Mouse (Mus musculus): ENCODE measurements around the gene Spire2. TPM values are rescaled to one million over a fixed set of nuclear protein-coding genes. Genes with fewer than 3 reads are reported as not detected.

The Spire2 gene
- polyA plus RNA-seq, 1 experiment from 2014 or later: 5.0 TPM

- no peaks in the 10 kb centered on the region for H3K9me3 ChIP-seq (replicated peaks)
- WGBS: 3% methylated on average over 21 of the region's 21 CpGs
- ATAC-seq (replicated peaks; ENCODE audit: low FRiP score): peak; percentile 90
These were observed 14.6 kb upstream of the Spire2 start for GRCm38 (mm10) chr8:123317781-123318466.

GRCm38 (mm10) chr8:123318467-123318911 is 14.0 kb upstream of the Spire2 start, which contains the start of gene Fanca:
Gene Fanca, minus strand, starts transcription at chr8:123318576.
- H3K27me3 ChIP-seq: no peaks in the 10 kb centered on the region
- H3K36me3 ChIP-seq: no peaks in the 10 kb centered on the region; the same call in 1 of the 2 replicates
- peak within 1 kb of the TSS; percentile 63 for H3K9ac ChIP-seq
- peak; percentile 100 for ATAC-seq (replicated peaks; ENCODE audit: low FRiP score)
- WGBS: under 1% methylated on average over 24 of the region's 24 CpGs
- peak within 1 kb of the TSS; percentile 75 for H3K27ac ChIP-seq
- peaks cover 19% of the 10 kb centered on the region for H3K4me1 ChIP-seq
- peak within 1 kb of the TSS; percentile 61 for H3K4me3 ChIP-seq (replicated peaks)
- no peaks in the 10 kb centered on the region for H3K9me3 ChIP-seq (replicated peaks)
- peak within 1 kb of the TSS; percentile 69 for H3K4me2 ChIP-seq

More at GRCm38 (mm10) chr8:123317781-123318466, 14.6 kb upstream of the Spire2 start:
- Histone ChIP-seq H3K4me1 (peaks cover 19% of the 10 kb centered on the region), H3K27me3 (no peaks in the 10 kb centered on the region), H3K36me3 (no peaks in the 10 kb centered on the region; the same call in 1 of the 2 replicates), H3K9ac (peak overlapping the region; percentile 63), H3K4me3 (replicated peaks) (peak overlapping the region; percentile 61), H3K27ac (peak overlapping the region; percentile 75), H3K4me2 (peak overlapping the region; percentile 69)

- H3K4me3 ChIP-seq (replicated peaks): no peak overlapping the region
- no peak overlapping the region for H3K27ac ChIP-seq
- no peaks in the 10 kb centered on the region for H3K27me3 ChIP-seq
- no peaks in the 10 kb centered on the region for H3K36me3 ChIP-seq
- H3K4me2 ChIP-seq: no peak overlapping the region
- WGBS: 34% methylated on average over 7 of the region's 7 CpGs
- no peak for ATAC-seq (replicated peaks; ENCODE audit: low FRiP score)
- no peaks in the 10 kb centered on the region for H3K9me3 ChIP-seq (replicated peaks)
- no peak overlapping the region for H3K9ac ChIP-seq
- peaks cover 19% of the 10 kb centered on the region for H3K4me1 ChIP-seq
These were observed 12.9 kb upstream of the Spire2 start for GRCm38 (mm10) chr8:123319522-123320164.

GRCm38 (mm10) chr8:123328552-123328951 is 4.0 kb upstream of the Spire2 start:
- H3K9ac ChIP-seq: no peak overlapping the region
- H3K4me1 ChIP-seq: peaks cover 33% of the 10 kb centered on the region
- H3K4me2 ChIP-seq: no peak overlapping the region
- H3K4me3 ChIP-seq (replicated peaks): no peak overlapping the region
- H3K27me3 ChIP-seq: peaks cover 5% of the 10 kb centered on the region; the same call in 1 of the 2 replicates
- no peak for ATAC-seq (replicated peaks; ENCODE audit: low FRiP score)
- H3K36me3 ChIP-seq: no peaks in the 10 kb centered on the region
- WGBS: 93% methylated on average over 2 of the region's 2 CpGs
- 0 out of 2 replicates have a peak, but pooled peaks cover 3% of the 10 kb centered on the region for H3K9me3 ChIP-seq (replicated peaks)
- H3K27ac ChIP-seq: no peak overlapping the region

GRCm38 (mm10) chr8:123329350-123329749 is 3.2 kb upstream of the Spire2 start:
- H3K4me2 ChIP-seq: no peak overlapping the region
- no peak overlapping the region for H3K9ac ChIP-seq
- H3K27ac ChIP-seq: no peak overlapping the region
- H3K4me3 ChIP-seq (replicated peaks): no peak overlapping the region
- 0 out of 2 replicates have a peak, but pooled peaks cover 3% of the 10 kb centered on the region for H3K9me3 ChIP-seq (replicated peaks)
- WGBS: 76% methylated on average over 4 of the region's 4 CpGs
- peaks cover 13% of the 10 kb centered on the region for H3K27me3 ChIP-seq
- ATAC-seq (replicated peaks; ENCODE audit: low FRiP score): no peak
- no peaks in the 10 kb centered on the region for H3K36me3 ChIP-seq
- peaks cover 41% of the 10 kb centered on the region for H3K4me1 ChIP-seq

- no peaks in the 10 kb centered on the region for H3K36me3 ChIP-seq
- H3K4me3 ChIP-seq (replicated peaks): no peak overlapping the region
- ATAC-seq (replicated peaks; ENCODE audit: low FRiP score): no peak
- 72% methylated on average over 5 of the region's 5 CpGs for WGBS
- 0 out of 2 replicates have a peak, but pooled peaks cover 3% of the 10 kb centered on the region for H3K9me3 ChIP-seq (replicated peaks)
- no peak overlapping the region for H3K4me2 ChIP-seq
- no peak overlapping the region for H3K27ac ChIP-seq
- H3K9ac ChIP-seq: no peak overlapping the region
- peaks cover 42% of the 10 kb centered on the region for H3K4me1 ChIP-seq
- peaks cover 19% of the 10 kb centered on the region for H3K27me3 ChIP-seq
These were observed 2.6 kb upstream of the Spire2 start for GRCm38 (mm10) chr8:123329961-123330360.

GRCm38 (mm10) chr8:123330701-123331100 is 1.8 kb upstream of the Spire2 start:
- no peaks in the 10 kb centered on the region for H3K36me3 ChIP-seq
- H3K4me1 ChIP-seq: peaks cover 40% of the 10 kb centered on the region
- no peak overlapping the region for H3K4me2 ChIP-seq
- H3K9me3 ChIP-seq (replicated peaks): 0 out of 2 replicates have a peak, but pooled peaks cover 3% of the 10 kb centered on the region
- no peak for ATAC-seq (replicated peaks; ENCODE audit: low FRiP score)
- H3K27ac ChIP-seq: no peak overlapping the region
- no peak overlapping the region for H3K9ac ChIP-seq
- 23% methylated on average over 6 of the region's 6 CpGs for WGBS
- H3K27me3 ChIP-seq: peaks cover 25% of the 10 kb centered on the region
- H3K4me3 ChIP-seq (replicated peaks): no peak overlapping the region

GRCm38 (mm10) chr8:123331301-123331700 is 1.2 kb upstream of the Spire2 start:
- peaks cover 24% of the 10 kb centered on the region for H3K27me3 ChIP-seq
- H3K27ac ChIP-seq: 0 out of 2 replicates have a peak overlapping the region, but pooled peaks have one; percentile 37
- H3K4me1 ChIP-seq: peaks cover 40% of the 10 kb centered on the region
- 0 out of 2 replicates have a peak, but pooled peaks cover 3% of the 10 kb centered on the region for H3K9me3 ChIP-seq (replicated peaks)
- no peak overlapping the region for H3K4me2 ChIP-seq
- no peaks in the 10 kb centered on the region for H3K36me3 ChIP-seq
- no peak for ATAC-seq (replicated peaks; ENCODE audit: low FRiP score)
- H3K4me3 ChIP-seq (replicated peaks): no peak overlapping the region
- 83% methylated on average over 2 of the region's 2 CpGs for WGBS
- H3K9ac ChIP-seq: no peak overlapping the region

GRCm38 (mm10) chr8:123331810-123332209 is 703 bp upstream of the Spire2 start:
- H3K36me3 ChIP-seq: no peaks in the 10 kb centered on the region
- peak overlapping the region; percentile 65 for H3K4me3 ChIP-seq (replicated peaks)
- 0 out of 2 replicates have a peak, but pooled peaks cover 3% of the 10 kb centered on the region for H3K9me3 ChIP-seq (replicated peaks)
- ATAC-seq (replicated peaks; ENCODE audit: low FRiP score): no peak
- WGBS: 25% methylated on average over 8 of the region's 8 CpGs
- H3K4me1 ChIP-seq: peaks cover 40% of the 10 kb centered on the region
- 0 out of 2 replicates have a peak overlapping the region, but pooled peaks have one; percentile 37 for H3K27ac ChIP-seq
- H3K4me2 ChIP-seq: peak overlapping the region; percentile 92
- peaks cover 24% of the 10 kb centered on the region for H3K27me3 ChIP-seq
- H3K9ac ChIP-seq: no peak overlapping the region

- Histone ChIP-seq H3K4me1 (peaks cover 34% of the 10 kb centered on the region), H3K27ac (no peak overlapping the region)
These were observed 626 bp downstream of the Spire2 start for GRCm38 (mm10) chr8:123333091-123333587.

GRCm38 (mm10) chr8:123333864-123334263 is 1.4 kb downstream of the Spire2 start:
- Histone ChIP-seq H3K4me2 (peak overlapping the region; percentile 92), H3K9me3 (replicated peaks) (0 out of 2 replicates have a peak, but pooled peaks cover 3% of the 10 kb centered on the region), H3K27me3 (peaks cover 21% of the 10 kb centered on the region), H3K4me3 (replicated peaks) (peak overlapping the region; percentile 65), H3K9ac (no peak overlapping the region), H3K27ac (no peak overlapping the region), H3K36me3 (no peaks in the 10 kb centered on the region), H3K4me1 (peaks cover 34% of the 10 kb centered on the region)
- 12% methylated on average over 7 of the region's 7 CpGs for WGBS
- ATAC-seq (replicated peaks; ENCODE audit: low FRiP score): no peak

More at GRCm38 (mm10) chr8:123333091-123333587, 626 bp downstream of the Spire2 start:
- Histone ChIP-seq H3K36me3 (no peaks in the 10 kb centered on the region), H3K4me2 (peak overlapping the region; percentile 92), H3K9me3 (replicated peaks) (0 out of 2 replicates have a peak, but pooled peaks cover 3% of the 10 kb centered on the region), H3K4me3 (replicated peaks) (peak overlapping the region; percentile 65), H3K9ac (peak overlapping the region; percentile 43; the same call in 1 of the 2 replicates), H3K27me3 (peaks cover 21% of the 10 kb centered on the region)
- WGBS: 1% methylated on average over 21 of the region's 21 CpGs
- no peak; the same call in 1 of the 2 replicates for ATAC-seq (replicated peaks; ENCODE audit: low FRiP score)
